Mouse (Mus musculus): ENCODE results near the gene Tnfrsf22.
"Not testable (repeated sequence)": the region's sequence is repeated elsewhere in the genome, so short reads cannot be mapped to it uniquely, and the experiment has no call there.

Tnfrsf22 gene

GRCm38 (mm10) chr7:143649034-143649768, at the start of gene Tnfrsf22:
Gene Tnfrsf22 (minus strand): TSS chr7:143649661.
- DNase-seq (ENCODE audit: low spot score): peak; percentile 84

- DNase-seq (ENCODE audit: low spot score): peak; percentile 50
Observed at GRCm38 (mm10) chr7:143696140-143696539, 46.7 kb upstream of the Tnfrsf22 start.

GRCm38 (mm10) chr7:143694550-143694949, 45.1 kb upstream of the Tnfrsf22 start:
- peak; percentile 38 for DNase-seq (ENCODE audit: low spot score)

GRCm38 (mm10) chr7:143692746-143693510, 43.5 kb upstream of the Tnfrsf22 start:
- DNase-seq (ENCODE audit: low spot score): peak; percentile 35

- no peak for DNase-seq (ENCODE audit: low spot score)
Observed at GRCm38 (mm10) chr7:143691909-143692308, 42.4 kb upstream of the Tnfrsf22 start.

- peak; percentile 26 for DNase-seq (ENCODE audit: low spot score)
Observed at GRCm38 (mm10) chr7:143691181-143691580, 41.7 kb upstream of the Tnfrsf22 start.

GRCm38 (mm10) chr7:143689946-143690345, 40.5 kb upstream of the Tnfrsf22 start:
- peak; percentile 30 for DNase-seq (ENCODE audit: low spot score)

GRCm38 (mm10) chr7:143689481-143689880, 40.0 kb upstream of the Tnfrsf22 start:
- DNase-seq (ENCODE audit: low spot score): peak; percentile 38

- peak; percentile 44 for DNase-seq (ENCODE audit: low spot score)
Observed at GRCm38 (mm10) chr7:143686676-143687075, 37.2 kb upstream of the Tnfrsf22 start.

- DNase-seq (ENCODE audit: low spot score): not testable (repeated sequence)
Observed at GRCm38 (mm10) chr7:143686191-143686590, 36.7 kb upstream of the Tnfrsf22 start.

GRCm38 (mm10) chr7:143685359-143686067, 36.1 kb upstream of the Tnfrsf22 start, which contains the start of gene Tnfrsf23:
Gene Tnfrsf23 (minus strand): TSS chr7:143685872.
- DNase-seq (ENCODE audit: low spot score): peak; percentile 74

- peak; percentile 13 for DNase-seq (ENCODE audit: low spot score)
Observed at GRCm38 (mm10) chr7:143684569-143684968, 35.1 kb upstream of the Tnfrsf22 start.

- DNase-seq (ENCODE audit: low spot score): peak; percentile 25
Observed at GRCm38 (mm10) chr7:143681566-143681965, 32.1 kb upstream of the Tnfrsf22 start.

GRCm38 (mm10) chr7:143680836-143681235, 31.4 kb upstream of the Tnfrsf22 start:
- not testable (repeated sequence) for DNase-seq (ENCODE audit: low spot score)

- DNase-seq (ENCODE audit: low spot score): not testable (repeated sequence)
Observed at GRCm38 (mm10) chr7:143679650-143680049, 30.2 kb upstream of the Tnfrsf22 start.

- no peak for DNase-seq (ENCODE audit: low spot score)
Observed at GRCm38 (mm10) chr7:143666427-143667311, 17.2 kb upstream of the Tnfrsf22 start.

GRCm38 (mm10) chr7:143663470-143663869, 14.0 kb upstream of the Tnfrsf22 start:
- no peak for DNase-seq (ENCODE audit: low spot score)

GRCm38 (mm10) chr7:143660797-143661196, 11.3 kb upstream of the Tnfrsf22 start:
- DNase-seq (ENCODE audit: low spot score): no peak

GRCm38 (mm10) chr7:143649769-143650346, 397 bp upstream of the Tnfrsf22 start:
- DNase-seq (ENCODE audit: low spot score): not testable (repeated sequence)

- DNase-seq (ENCODE audit: low spot score): not testable (repeated sequence)
Observed at GRCm38 (mm10) chr7:143643949-143644348, 5.5 kb downstream of the Tnfrsf22 start.

- DNase-seq (ENCODE audit: low spot score): no peak
Observed at GRCm38 (mm10) chr7:143636674-143637073, 12.8 kb downstream of the Tnfrsf22 start.

Data from testis, postnatal 10 days (tissue).